Mouse (Mus musculus) small intestine, adult 2 months (tissue): ENCODE measurements at regions not wholly inside any gene's neighbourhood (a gene's known extent, or its start where the extent isn't known, plus 50 kb on each side); places are given as distances from the start of the nearest gene placed in this dataset.

ENCODE experiments used
- H3K27ac ChIP-seq: fragments of 200-500 bp; 2 replicates; pipeline ENCODE4 v1.5.1; 2012; ENCODE audit warnings: low read depth, low read length, control low read depth, inconsistent platforms; ENCODE audit not compliant: insufficient read depth
- H3K27me3 ChIP-seq: fragments of 200-500 bp; 2 replicates; pipeline ENCODE4 v1.6.1; 2012; ENCODE audit warnings: mild to moderate bottlenecking, moderate library complexity, low read length, inconsistent platforms; ENCODE audit not compliant: control insufficient read depth, insufficient read depth
- H3K36me3 ChIP-seq: fragments of 200-500 bp; 2 replicates; pipeline ENCODE4 v1.6.1; 2012; ENCODE audit warnings: mild to moderate bottlenecking, low read length, control low read depth, inconsistent platforms; ENCODE audit not compliant: control insufficient read depth, insufficient read depth
- H3K4me1 ChIP-seq: fragments of 200-500 bp; 2 replicates; pipeline ENCODE4 v1.6.1; 2012; ENCODE audit warnings: low read length, inconsistent platforms, mixed read lengths; ENCODE audit not compliant: control insufficient read depth, insufficient read depth, insufficient read length
- H3K4me3 ChIP-seq: fragments of 200-500 bp; 2 replicates; pipeline ENCODE4 v1.5.1; 2012; ENCODE audit warnings: low read depth, mild to moderate bottlenecking, control low read depth, inconsistent platforms, low read length, moderate library complexity
- CTCF ChIP-seq: fragments of 200-500 bp; IDR thresholded peaks from 2 replicates; pipeline ENCODE4 v1.5.1; 2012; ENCODE audit warnings: low read depth, mild to moderate bottlenecking, control low read depth, inconsistent platforms, low read length, moderate library complexity, mixed read lengths; ENCODE audit not compliant: insufficient replicate concordance, insufficient read length; ENCODE audit errors: extremely low read depth
- POLR2A ChIP-seq: fragments of 200-500 bp; IDR thresholded peaks from 2 replicates; pipeline ENCODE4 v1.6.1; 2012; ENCODE audit warnings: low read depth, mild to moderate bottlenecking, control low read depth, inconsistent platforms, low read length, moderate library complexity
- WGBS: fragments of 180-500 bp; shearing (Covaris S2); methylation state at CpG from one replicate; pipeline ENCODE4 v1.1.7; 2018; 5-methylcytosine and 5-hydroxymethylcytosine counted together

DNA sequence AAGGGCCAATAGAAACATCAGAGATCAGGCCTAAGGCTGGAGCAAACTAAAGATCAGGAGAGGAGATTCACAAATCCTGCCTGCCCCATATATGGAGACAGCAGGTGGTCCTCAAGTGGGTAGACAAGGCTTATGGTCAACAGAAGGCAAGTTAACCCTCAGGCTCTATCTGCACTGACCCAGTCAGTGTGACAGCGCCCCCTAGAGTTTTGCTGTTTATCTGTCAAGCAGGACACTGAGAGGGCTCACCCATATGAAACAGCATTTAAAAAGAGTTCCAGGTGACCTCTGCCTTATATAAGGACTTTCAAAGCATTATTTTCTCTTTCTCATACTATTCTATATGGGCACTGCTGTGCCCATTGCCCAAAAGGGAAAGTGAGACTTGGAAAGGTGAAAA, 1482.5 kb upstream of the Lrrc6 start:
- 33% methylated on average over 1 of the region's 1 CpGs for WGBS
- H3K27me3 ChIP-seq, result no peaks in the 10 kb centered on the region
- no peaks in the 10 kb centered on the region for H3K4me1 ChIP-seq
- no peak overlapping the region for H3K4me3 ChIP-seq
- H3K36me3 ChIP-seq, result no peaks in the 10 kb centered on the region
- no peak for TF ChIP-seq CTCF
- no peak for TF ChIP-seq POLR2A
- H3K27ac ChIP-seq, result no peak overlapping the region

DNA sequence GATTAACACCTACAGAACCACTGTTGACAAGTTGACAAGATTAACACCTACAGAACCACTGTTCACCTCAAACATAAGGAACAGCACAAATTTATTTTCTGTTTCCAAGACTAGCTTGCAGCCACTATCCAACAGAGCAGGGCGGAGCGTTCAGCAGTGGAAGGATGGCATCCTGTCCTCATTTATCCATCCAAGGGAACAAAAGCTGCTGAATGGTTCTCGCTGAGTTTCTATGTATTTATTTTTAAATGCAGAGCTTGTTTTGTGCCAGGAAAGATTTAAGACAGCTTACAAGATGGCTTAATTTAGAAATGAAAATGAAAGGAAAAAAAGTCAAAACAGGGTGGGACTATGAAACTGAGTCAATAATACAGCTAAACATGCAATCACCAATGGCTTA, 1481.2 kb upstream of the Lrrc6 start:
- H3K4me3 ChIP-seq, result no peak overlapping the region
- WGBS, result 82% methylated on average over 3 of the region's 3 CpGs
- H3K4me1 ChIP-seq, result no peaks in the 10 kb centered on the region
- no peaks in the 10 kb centered on the region for H3K36me3 ChIP-seq
- TF ChIP-seq CTCF, result no peak
- no peak for TF ChIP-seq POLR2A
- H3K27me3 ChIP-seq, result no peaks in the 10 kb centered on the region
- H3K27ac ChIP-seq, result no peak overlapping the region

DNA sequence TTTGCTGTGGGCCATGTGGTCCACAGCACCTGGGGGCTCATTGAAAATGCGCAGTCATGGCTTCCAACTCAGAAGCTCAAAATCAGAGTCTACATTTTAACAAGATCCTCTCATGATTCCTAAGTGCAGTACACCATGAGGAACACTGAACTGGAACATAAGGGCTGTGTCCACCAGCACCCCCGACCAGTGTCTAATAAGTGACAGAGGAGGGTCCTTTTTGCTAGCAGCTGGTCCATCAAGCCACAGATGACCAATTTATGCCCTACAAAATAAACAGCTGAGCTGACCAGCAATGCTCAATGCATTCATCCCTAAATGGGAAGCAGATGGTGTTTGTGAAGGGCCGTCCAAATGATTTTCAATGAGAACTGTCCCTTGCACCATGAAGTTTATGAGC, 1478.7 kb upstream of the Lrrc6 start:
- TF ChIP-seq CTCF, result no peak
- no peaks in the 10 kb centered on the region for H3K4me1 ChIP-seq
- no peaks in the 10 kb centered on the region for H3K36me3 ChIP-seq
- no peaks in the 10 kb centered on the region for H3K27me3 ChIP-seq
- no peak overlapping the region for H3K4me3 ChIP-seq
- H3K27ac ChIP-seq, result no peak overlapping the region
- WGBS, result 75% methylated on average over 3 of the region's 3 CpGs

DNA sequence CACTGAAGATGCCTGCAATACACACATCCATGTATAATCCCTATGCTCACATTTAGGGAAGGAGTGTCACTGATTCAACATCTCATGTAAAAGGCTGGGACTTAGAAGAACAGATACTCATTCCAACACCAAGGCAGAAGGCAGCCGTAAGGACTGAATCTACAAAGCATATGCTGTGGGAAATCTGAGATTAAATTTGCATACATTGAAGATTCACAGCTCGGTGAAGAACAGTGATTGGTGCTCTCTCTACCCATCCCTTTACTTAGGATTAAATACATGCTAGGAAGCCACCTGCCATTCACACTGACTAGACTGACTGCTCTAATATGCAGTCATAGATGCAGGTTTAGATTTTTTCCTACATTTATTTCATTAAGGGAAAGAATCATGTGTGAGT, 1476.5 kb upstream of the Lrrc6 start:
- no peak for TF ChIP-seq CTCF
- no peak for TF ChIP-seq POLR2A
- WGBS, result 83% methylated on average over 2 of the region's 2 CpGs
- Histone ChIP-seq H3K4me3 (no peak overlapping the region), H3K4me1 (no peaks in the 10 kb centered on the region), H3K27me3 (no peaks in the 10 kb centered on the region), H3K36me3 (no peaks in the 10 kb centered on the region), H3K27ac (no peak overlapping the region)

DNA sequence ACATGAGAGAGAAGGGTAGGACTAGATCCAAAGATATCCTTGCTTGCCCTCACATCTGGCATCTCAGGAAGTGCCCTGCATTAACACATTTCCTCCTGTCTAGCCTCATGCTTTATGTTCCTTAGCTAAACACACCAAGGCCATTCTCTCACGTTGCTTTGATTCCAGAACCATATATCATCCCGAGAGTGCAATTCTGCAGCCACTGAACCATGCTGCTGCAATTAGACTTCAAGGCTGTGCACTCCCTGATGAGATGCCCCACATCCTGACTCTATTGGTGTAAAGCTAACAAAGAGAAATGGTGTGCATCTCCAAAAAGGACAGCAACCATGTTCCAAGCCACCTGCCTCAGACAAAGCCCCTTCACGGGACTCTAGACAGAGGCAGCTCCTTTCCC, 1471.3 kb upstream of the Lrrc6 start:
- Histone ChIP-seq H3K27me3 (no peaks in the 10 kb centered on the region), H3K4me3 (no peak overlapping the region), H3K36me3 (no peaks in the 10 kb centered on the region), H3K27ac (no peak overlapping the region), H3K4me1 (no peaks in the 10 kb centered on the region)
- TF ChIP-seq CTCF (no peak), POLR2A (no peak)
- WGBS, result 54% methylated on average over 3 of the region's 3 CpGs

DNA sequence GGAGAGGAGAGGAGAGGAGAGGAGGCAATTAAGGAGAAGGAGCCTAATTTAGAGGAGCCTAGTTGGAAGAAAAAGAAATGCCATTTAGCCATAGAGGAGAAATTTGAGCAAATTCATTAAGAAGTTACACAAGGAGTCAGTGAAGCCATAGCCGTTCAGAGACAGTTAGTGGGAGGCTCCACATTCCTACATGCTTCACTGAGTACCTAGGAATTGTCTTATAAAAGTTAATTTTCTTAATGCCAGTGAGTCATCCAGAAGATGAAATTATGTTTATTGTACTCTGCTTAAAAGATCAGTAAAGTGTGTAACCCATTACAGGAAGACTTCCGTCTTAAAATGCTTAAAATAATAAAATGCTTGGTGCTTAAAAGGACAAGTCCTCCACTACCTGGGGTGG, 1453.5 kb upstream of the Lrrc6 start:
- TF ChIP-seq CTCF (no peak), POLR2A (no peak)
- WGBS, result 61% methylated on average over 2 of the region's 2 CpGs
- no peak overlapping the region for H3K4me3 ChIP-seq

DNA sequence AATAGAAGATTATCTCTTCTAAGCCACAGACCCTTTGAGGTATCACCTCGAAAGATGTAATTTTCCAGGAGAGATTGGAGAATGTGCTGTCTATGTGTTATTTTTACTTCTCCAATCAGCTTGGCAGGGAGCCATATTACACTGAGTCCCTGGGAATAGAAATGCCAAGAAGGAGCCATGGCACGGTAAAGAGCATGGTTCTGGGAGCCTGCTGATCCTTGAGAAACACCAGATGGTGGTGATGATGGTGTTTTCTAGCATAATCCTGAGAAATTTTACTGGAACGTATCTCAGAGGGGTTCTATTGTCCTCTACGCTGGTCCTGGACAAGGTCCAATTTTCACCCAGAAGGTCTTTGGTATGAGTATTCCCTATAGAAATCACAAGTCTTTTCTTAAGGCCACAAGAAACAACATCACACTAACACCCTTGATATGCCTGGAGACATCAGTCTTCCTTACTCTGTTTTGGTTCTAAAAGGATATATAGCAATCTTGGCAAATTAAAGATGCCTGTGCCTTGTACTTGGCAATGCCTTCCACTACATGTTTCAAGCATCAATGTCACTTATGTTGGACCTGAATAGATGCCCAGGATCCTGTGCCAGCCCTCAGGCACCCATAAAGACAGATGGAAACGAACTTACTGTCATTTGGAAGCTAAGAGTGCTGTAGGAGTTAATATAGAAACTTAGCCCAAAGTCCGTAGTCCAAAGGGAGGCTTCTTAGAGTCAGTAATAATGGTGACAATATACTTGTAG, 1449.8 kb upstream of the Lrrc6 start:
- Histone ChIP-seq H3K27ac (no peak overlapping the region), H3K27me3 (no peaks in the 10 kb centered on the region), H3K36me3 (no peaks in the 10 kb centered on the region), H3K4me1 (no peaks in the 10 kb centered on the region), H3K4me3 (no peak overlapping the region)
- TF ChIP-seq CTCF (no peak), POLR2A (no peak)
- WGBS, result 67% methylated on average over 6 of the region's 6 CpGs

More for the DNA sequence above, 1453.5 kb upstream of the Lrrc6 start:
- Histone ChIP-seq H3K27ac (no peak overlapping the region), H3K27me3 (no peaks in the 10 kb centered on the region), H3K36me3 (no peaks in the 10 kb centered on the region), H3K4me1 (no peaks in the 10 kb centered on the region)
